Mouse (Mus musculus) heart, postnatal 0 days (tissue): ENCODE results near the gene Polr3c. TPM values are rescaled to one million over a fixed set of nuclear protein-coding genes. Genes with fewer than 3 reads are reported as not detected.
A peak's percentile ranks its signal among the peaks of the same experiment; 100 is the strongest.

ENCODE experiments used
- ATAC-seq: fragments of 200-750 bp; cut with Nextera tagmentation; 2 replicates; pipeline ENCODE4 v1.8.0; 2017; ENCODE audit warnings: low read depth, moderate number of reproducible peaks, moderate library complexity; ENCODE audit not compliant: insufficient read depth
- DNase-seq: peaks from one replicate; pipeline ENCODE4 v3.0.0-alpha.2; 2016; ENCODE audit warnings: low spot score
- H3K27ac ChIP-seq: fragments of 300-500 bp; sonication (generic); 2 replicates; pipeline ENCODE4 v1.5.1; 2014; ENCODE audit warnings: low read depth, mild to moderate bottlenecking
- H3K27me3 ChIP-seq: fragments of 300-500 bp; sonication (generic); 2 replicates; pipeline ENCODE4 v1.6.1; 2014; ENCODE audit warnings: low read length, mixed read lengths; ENCODE audit not compliant: control insufficient read depth, insufficient read depth
- H3K36me3 ChIP-seq: fragments of 300-500 bp; sonication (generic); replicated peaks from 2 replicates; pipeline ENCODE4 v1.6.1; 2014; ENCODE audit warnings: low read length, mixed read lengths; ENCODE audit not compliant: control insufficient read depth, insufficient read depth
- H3K4me1 ChIP-seq: fragments of 300-500 bp; sonication (generic); 2 replicates; pipeline ENCODE4 v1.6.1; 2014; ENCODE audit warnings: antibody characterized with exemption; ENCODE audit not compliant: control insufficient read depth, insufficient read depth
- H3K4me2 ChIP-seq: fragments of 300-500 bp; sonication (generic); 2 replicates; pipeline ENCODE4 v1.6.1; 2014; ENCODE audit warnings: low read depth, mild to moderate bottlenecking, low read length, moderate library complexity
- H3K4me3 ChIP-seq: fragments of 300-500 bp; sonication (generic); 2 replicates; pipeline ENCODE4 v1.5.1; 2014; ENCODE audit warnings: low read depth, low read length
- H3K9ac ChIP-seq: fragments of 300-500 bp; sonication (generic); replicated peaks from 2 replicates; pipeline ENCODE4 v1.6.1; 2014; ENCODE audit warnings: low read depth, low read length, mixed read lengths
- H3K9me3 ChIP-seq: fragments of 300-500 bp; sonication (generic); replicated peaks from 2 replicates; pipeline ENCODE4 v1.6.1; 2016; ENCODE audit warnings: low read length; ENCODE audit not compliant: control insufficient read depth
- CTCF ChIP-seq: IDR thresholded peaks from 2 replicates; pipeline ENCODE4 v1.5.1; 2016; ENCODE audit warnings: antibody characterized with exemption, control low read depth, low read depth
- EP300 ChIP-seq: IDR thresholded peaks from 2 replicates; pipeline ENCODE4 v1.6.1; 2016; ENCODE audit warnings: antibody characterized with exemption, low read depth
- WGBS: fragments of 180-500 bp; shearing (Covaris S2); extraction: QIAGEN DNeasy Blood & Tissue Kit; methylation state at CpG from one replicate; pipeline ENCODE4 v1.1.7; 2014; 5-methylcytosine and 5-hydroxymethylcytosine counted together
- polyA plus RNA-seq: library from polyadenylated mRNA; unstranded; fragments of >200 nt; fragmentation: Nextera tagmentation; extraction: Ambion mirVana; gene quantifications from 2 replicates; pipeline ENCODE4 v1.2.1, GENCODE M21; 2015
- total RNA-seq: library from RNA; depleted of rRNA; stranded (reverse); fragments of >200 nt; gene quantifications from 2 replicates; pipeline ENCODE4 v1.2.3, GENCODE M21; 2014; ENCODE audit warnings: low replicate concordance; rRNA removed

Gene Polr3c
- total RNA-seq (9.7 and 25.4 TPM in 2 replicates), polyA plus RNA-seq (21.7 and 23.0 TPM in 2 replicates)

- Histone ChIP-seq H3K4me2 (peak within 1 kb of the TSS; percentile 89), H3K4me1 (peaks cover 23% of the 10 kb centered on the region), H3K27ac (peak within 1 kb of the TSS; percentile 96), H3K9me3 (no peaks in the 10 kb centered on the region), H3K4me3 (peak within 1 kb of the TSS; percentile 99), H3K27me3 (no peaks in the 10 kb centered on the region), H3K36me3 (peaks cover 11% of the 10 kb centered on the region), H3K9ac (peak within 1 kb of the TSS; percentile 96)
- TF ChIP-seq CTCF: no peak
- peak; percentile 78; the same call in 1 of the 2 replicates for TF ChIP-seq EP300
- under 1% methylated on average over 45 of the region's 52 CpGs for WGBS
- ATAC-seq (peak; percentile 99), DNase-seq (peak; percentile 95)
Observed at GRCm38 (mm10) chr3:96727343-96727827, at the start of gene Polr3c, which contains the start of gene Rnf115. TSS of gene Polr3c (minus strand) at chr3:96727628. TSS of gene Rnf115 (plus strand) at chr3:96727664.

GRCm38 (mm10) chr3:96777120-96777519 lies 49.7 kb upstream of the Polr3c start:
- Histone ChIP-seq H3K36me3 (peaks cover 14% of the 10 kb centered on the region), H3K27ac (no peak overlapping the region), H3K4me2 (no peak overlapping the region), H3K9me3 (0 out of 2 replicates have a peak, but pooled peaks cover 3% of the 10 kb centered on the region), H3K9ac (no peak overlapping the region), H3K27me3 (no peaks in the 10 kb centered on the region), H3K4me3 (no peak overlapping the region), H3K4me1 (0 out of 2 replicates have a peak, but pooled peaks cover 3% of the 10 kb centered on the region)
- DNase-seq (no peak), ATAC-seq (no peak)
- 76% methylated on average over 3 of the region's 3 CpGs for WGBS
- TF ChIP-seq CTCF: no peak
- no peak for TF ChIP-seq EP300

- Histone ChIP-seq H3K9me3 (0 out of 2 replicates have a peak, but pooled peaks cover 3% of the 10 kb centered on the region), H3K9ac (no peak overlapping the region), H3K4me2 (no peak overlapping the region), H3K4me1 (no peaks in the 10 kb centered on the region), H3K27ac (peak overlapping the region; percentile 20; the same call in 1 of the 2 replicates), H3K27me3 (no peaks in the 10 kb centered on the region), H3K4me3 (no peak overlapping the region), H3K36me3 (peaks cover 13% of the 10 kb centered on the region)
- no peak for TF ChIP-seq EP300
- 0 out of 2 replicates have a peak, but pooled peaks have one; percentile 17 for TF ChIP-seq CTCF
- DNase-seq (no peak), ATAC-seq (peak; percentile 39; the same call in 1 of the 2 replicates)
- WGBS: 17% methylated on average over 1 of the region's 1 CpGs
Observed at GRCm38 (mm10) chr3:96772949-96773348, 45.5 kb upstream of the Polr3c start.

GRCm38 (mm10) chr3:96769971-96770370 lies 42.5 kb upstream of the Polr3c start:
- no peak overlapping the region for H3K4me3 ChIP-seq
- peaks cover 6% of the 10 kb centered on the region; the same call in 1 of the 2 replicates for H3K36me3 ChIP-seq
- no peaks in the 10 kb centered on the region for H3K4me1 ChIP-seq
- no peak for TF ChIP-seq CTCF
- TF ChIP-seq EP300: no peak
- DNase-seq (no peak), ATAC-seq (no peak)
- H3K9ac ChIP-seq: no peak overlapping the region
- no peak overlapping the region for H3K27ac ChIP-seq
- no peaks in the 10 kb centered on the region for H3K27me3 ChIP-seq
- WGBS: 85% methylated on average over 5 of the region's 5 CpGs
- 0 out of 2 replicates have a peak, but pooled peaks cover 3% of the 10 kb centered on the region for H3K9me3 ChIP-seq
- no peak overlapping the region for H3K4me2 ChIP-seq

- no peak for ATAC-seq
- Histone ChIP-seq H3K9ac (no peak overlapping the region), H3K4me2 (no peak overlapping the region), H3K36me3 (peaks cover 6% of the 10 kb centered on the region; the same call in 1 of the 2 replicates), H3K4me3 (no peak overlapping the region), H3K27me3 (no peaks in the 10 kb centered on the region), H3K27ac (no peak overlapping the region), H3K4me1 (no peaks in the 10 kb centered on the region), H3K9me3 (no peaks in the 10 kb centered on the region)
- TF ChIP-seq EP300 (no peak), CTCF (no peak)
- DNase-seq: peak; percentile 12
- WGBS: 64% methylated on average over 1 of the region's 1 CpGs
Observed at GRCm38 (mm10) chr3:96764528-96764927, 37.1 kb upstream of the Polr3c start.
